Mouse (Mus musculus) liver, postnatal 0 days (tissue): ENCODE measurements around the gene Ccdc171. TPM values are rescaled to one million over a fixed set of nuclear protein-coding genes. Genes with fewer than 3 reads are reported as not detected.
"Not testable (repeated sequence)": the region's sequence is repeated elsewhere in the genome, so short reads cannot be mapped to it uniquely, and the experiment has no call there.

Source experiments
- ATAC-seq: fragments of 200-750 bp; cut with Nextera tagmentation; 2 replicates; pipeline ENCODE4 v1.8.0; 2017; ENCODE audit warnings: mild to moderate bottlenecking, moderate library complexity
- DNase-seq: peaks from one replicate; pipeline ENCODE4 v3.0.0-alpha.2; 2016
- H3K27ac ChIP-seq: fragments of 300-500 bp; sonication (generic); 2 replicates; pipeline ENCODE4 v1.5.1; 2014; ENCODE audit warnings: antibody characterized with exemption, moderate library complexity, mild to moderate bottlenecking, low read depth
- H3K27me3 ChIP-seq: fragments of 300-500 bp; sonication (generic); 2 replicates; pipeline ENCODE4 v1.6.1; 2014; ENCODE audit warnings: low read length, control low read depth, mixed read lengths; ENCODE audit not compliant: insufficient read depth
- H3K36me3 ChIP-seq: fragments of 300-500 bp; sonication (generic); replicated peaks from 2 replicates; pipeline ENCODE4 v1.6.1; 2014; ENCODE audit warnings: mild to moderate bottlenecking, control low read depth, low read length, moderate library complexity, mixed read lengths; ENCODE audit not compliant: insufficient read depth
- H3K4me1 ChIP-seq: fragments of 300-500 bp; sonication (generic); 2 replicates; pipeline ENCODE4 v1.6.1; 2014; ENCODE audit warnings: antibody characterized with exemption, mild to moderate bottlenecking, control low read depth; ENCODE audit not compliant: insufficient read depth
- H3K4me2 ChIP-seq: fragments of 300-500 bp; sonication (generic); 2 replicates; pipeline ENCODE4 v1.6.1; 2014; ENCODE audit warnings: low read depth, mild to moderate bottlenecking, low read length, moderate library complexity, mixed read lengths
- H3K4me3 ChIP-seq: fragments of 300-500 bp; sonication (generic); 2 replicates; pipeline ENCODE4 v1.5.1; 2014; ENCODE audit warnings: low read depth, low read length
- H3K9ac ChIP-seq: fragments of 300-500 bp; sonication (generic); replicated peaks from 2 replicates; pipeline ENCODE4 v1.6.1; 2014; ENCODE audit warnings: mild to moderate bottlenecking, moderate library complexity
- H3K9me3 ChIP-seq: fragments of 300-500 bp; sonication (generic); 2 replicates; pipeline ENCODE4 v1.6.1; 2016; ENCODE audit warnings: mild to moderate bottlenecking, control low read depth, low read length, mixed read lengths
- CTCF ChIP-seq: sonication (generic); IDR thresholded peaks from 2 replicates; pipeline ENCODE4 v1.5.1; 2016; ENCODE audit warnings: antibody characterized with exemption, low read depth
- EP300 ChIP-seq: IDR thresholded peaks from 2 replicates; pipeline ENCODE4 v1.6.1; 2016; ENCODE audit warnings: antibody characterized with exemption, low read depth, mild to moderate bottlenecking
- WGBS: fragments of 180-500 bp; shearing (Covaris S2); extraction: QIAGEN DNeasy Blood & Tissue Kit; methylation state at CpG from one replicate; pipeline ENCODE4 v1.1.7; 2014; ENCODE audit not compliant: insufficient replicate concordance; 5-methylcytosine and 5-hydroxymethylcytosine counted together
- polyA plus RNA-seq: library from polyadenylated mRNA; unstranded; fragments of >200 nt; fragmentation: Nextera tagmentation; extraction: Ambion mirVana; gene quantifications from 2 replicates; pipeline ENCODE4 v1.2.1, GENCODE M21; 2015

Ccdc171 gene
- polyA plus RNA-seq, 1 experiment from 2014 or later, result 0.60 TPM

DNA sequence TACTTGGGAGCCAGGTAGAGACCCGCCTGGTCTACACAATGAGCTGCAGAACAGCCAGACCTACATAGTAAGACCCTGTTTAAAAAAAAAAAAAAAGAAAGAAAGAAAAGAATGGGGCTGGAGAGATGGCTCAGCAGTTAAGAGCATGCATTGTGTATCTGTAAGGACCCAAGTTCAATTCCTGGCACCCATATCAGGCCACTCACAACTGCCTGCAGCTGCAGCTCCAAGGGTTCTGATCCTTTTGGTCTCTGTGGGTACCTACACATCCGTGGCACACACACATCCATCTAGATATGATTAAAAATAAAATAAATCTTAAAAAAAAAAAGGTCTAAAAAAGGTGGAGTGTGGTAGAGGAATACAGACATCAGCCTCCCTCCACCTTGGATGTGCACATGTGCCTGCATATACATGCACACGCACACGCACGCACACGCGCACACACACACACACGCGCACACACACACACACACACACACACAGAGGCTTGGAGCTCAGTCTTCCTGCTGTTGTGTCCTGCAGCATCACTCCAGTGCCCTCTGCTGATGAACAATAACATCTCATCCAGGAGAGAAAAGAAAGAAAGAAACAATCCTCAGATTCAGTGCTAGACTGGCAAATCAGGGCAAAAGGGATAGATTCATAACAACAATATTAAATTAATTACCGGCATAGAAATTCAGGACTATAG, 10.2 kb upstream of the Ccdc171 start:
- Histone ChIP-seq H3K4me3 (no peak overlapping the region), H3K27me3 (no peaks in the 10 kb centered on the region), H3K36me3 (no peaks in the 10 kb centered on the region), H3K9ac (no peak overlapping the region), H3K4me2 (no peak overlapping the region), H3K27ac (no peak overlapping the region), H3K4me1 (no peaks in the 10 kb centered on the region), H3K9me3 (no peaks in the 10 kb centered on the region)
- TF ChIP-seq EP300, result no peak
- peak; percentile 50 for TF ChIP-seq CTCF
- DNase-seq (no peak), ATAC-seq (no peak)
- 86% methylated on average over 10 of the region's 10 CpGs for WGBS

DNA sequence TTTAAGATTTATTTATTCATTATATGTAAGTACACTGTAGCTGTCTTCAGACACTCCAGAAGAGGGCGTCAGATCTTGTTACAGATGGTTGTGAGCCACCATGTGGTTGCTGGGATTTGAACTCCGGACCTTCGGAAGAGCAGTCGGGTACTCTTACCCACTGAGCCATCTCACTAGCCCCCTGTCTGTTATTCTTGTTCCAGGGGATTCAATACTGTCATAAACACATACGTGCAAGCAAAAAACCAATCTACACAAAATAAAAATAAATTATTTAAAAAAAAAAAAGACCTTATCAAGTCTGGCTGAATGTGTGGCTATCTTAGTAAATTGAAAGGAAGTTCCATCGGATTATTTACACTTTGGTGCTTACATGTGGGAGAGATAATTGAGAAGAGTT, 9.2 kb upstream of the Ccdc171 start:
- not testable (repeated sequence) for H3K36me3 ChIP-seq, H3K4me3 ChIP-seq, H3K4me2 ChIP-seq, H3K9me3 ChIP-seq, H3K27ac ChIP-seq, H3K4me1 ChIP-seq, H3K9ac ChIP-seq, ATAC-seq, H3K27me3 ChIP-seq, DNase-seq
- 87% methylated on average over 5 of the region's 6 CpGs for WGBS

DNA sequence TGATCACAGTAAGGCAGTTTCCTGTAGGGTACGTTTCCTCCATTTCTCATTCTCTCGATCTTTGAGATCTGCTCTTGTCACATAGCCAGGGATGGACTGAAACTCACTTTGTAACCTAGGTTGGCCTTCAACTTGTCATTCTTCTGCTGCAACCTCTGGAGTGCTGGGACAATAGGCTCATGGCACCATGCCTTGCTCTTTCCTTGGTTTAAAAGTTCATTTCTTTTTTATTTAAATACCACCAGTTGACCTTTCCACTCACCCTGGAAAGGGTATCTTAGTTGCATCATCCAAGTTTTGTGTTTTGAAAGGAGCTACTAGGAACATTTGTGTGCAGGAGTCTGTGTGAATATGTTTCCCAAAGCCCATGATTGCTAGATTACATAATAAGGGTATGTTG, 6.2 kb upstream of the Ccdc171 start:
- Histone ChIP-seq H3K4me3 (no peak overlapping the region), H3K4me2 (no peak overlapping the region), H3K4me1 (no peaks in the 10 kb centered on the region; the same call in 1 of the 2 replicates), H3K9ac (no peak overlapping the region), H3K9me3 (no peaks in the 10 kb centered on the region), H3K36me3 (no peaks in the 10 kb centered on the region), H3K27ac (no peak overlapping the region), H3K27me3 (no peaks in the 10 kb centered on the region)
- TF ChIP-seq EP300 (no peak), CTCF (no peak)
- DNase-seq (no peak), ATAC-seq (no peak)
- WGBS, result 63% methylated on average over 2 of the region's 2 CpGs

DNA sequence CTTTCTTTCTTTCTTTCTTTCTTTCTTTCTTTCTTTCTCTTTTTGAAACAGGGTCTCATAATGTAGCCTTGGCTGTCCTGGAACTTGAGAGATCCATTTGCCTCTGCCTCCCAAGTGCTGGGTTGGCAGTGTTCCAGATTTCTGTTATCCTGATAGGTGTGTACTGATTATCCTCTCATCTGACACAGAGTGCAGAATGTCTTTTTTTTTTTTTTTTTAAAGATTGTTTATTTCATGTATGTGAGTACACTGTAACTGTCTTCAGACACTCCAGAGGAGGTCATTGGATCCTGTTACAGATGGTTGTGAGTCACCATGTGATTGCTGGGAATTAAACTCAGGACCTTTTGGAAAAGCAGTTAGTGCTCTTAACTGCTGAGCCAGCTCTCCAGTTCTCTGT, 5.5 kb upstream of the Ccdc171 start:
- H3K9ac ChIP-seq, result no peak overlapping the region
- no peak for TF ChIP-seq CTCF
- TF ChIP-seq EP300, result no peak
- DNase-seq (no peak), ATAC-seq (no peak)
- no peaks in the 10 kb centered on the region for H3K9me3 ChIP-seq
- H3K4me3 ChIP-seq, result no peak overlapping the region
- no peak overlapping the region for H3K4me2 ChIP-seq
- no peaks in the 10 kb centered on the region for H3K36me3 ChIP-seq
- H3K27me3 ChIP-seq, result no peaks in the 10 kb centered on the region
- peaks cover 4% of the 10 kb centered on the region; the same call in 1 of the 2 replicates for H3K4me1 ChIP-seq
- no peak overlapping the region for H3K27ac ChIP-seq

DNA sequence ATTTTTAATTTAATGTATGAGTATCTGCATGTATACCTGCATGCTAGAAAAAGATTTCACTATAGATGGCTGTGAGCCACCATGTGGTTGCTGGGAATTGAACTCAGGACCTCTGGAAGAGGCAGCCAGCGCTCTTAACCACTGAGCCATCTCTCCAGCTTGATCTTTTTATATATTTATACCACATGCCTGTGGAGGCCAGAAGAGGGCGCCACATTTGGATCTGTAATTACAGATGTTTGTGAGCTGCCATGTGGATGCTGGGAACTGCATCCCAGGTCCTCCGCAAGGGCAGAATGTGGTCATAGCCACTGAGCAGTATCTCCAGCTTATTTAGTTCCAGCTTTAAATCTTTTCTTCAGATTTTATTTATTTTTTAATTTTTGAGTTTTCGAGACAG, 5.0 kb upstream of the Ccdc171 start:
- H3K4me2 ChIP-seq, result no peak overlapping the region
- peaks cover 4% of the 10 kb centered on the region; the same call in 1 of the 2 replicates for H3K4me1 ChIP-seq
- no peaks in the 10 kb centered on the region for H3K27me3 ChIP-seq
- TF ChIP-seq EP300 (no peak), CTCF (peak; percentile 49)
- WGBS, result 83% methylated on average over 4 of the region's 4 CpGs
- no peak overlapping the region for H3K27ac ChIP-seq
- no peak overlapping the region for H3K9ac ChIP-seq
- no peaks in the 10 kb centered on the region for H3K36me3 ChIP-seq
- no peak overlapping the region for H3K4me3 ChIP-seq
- peak; percentile 29 for DNase-seq
- H3K9me3 ChIP-seq, result no peaks in the 10 kb centered on the region
- ATAC-seq, result no peak

DNA sequence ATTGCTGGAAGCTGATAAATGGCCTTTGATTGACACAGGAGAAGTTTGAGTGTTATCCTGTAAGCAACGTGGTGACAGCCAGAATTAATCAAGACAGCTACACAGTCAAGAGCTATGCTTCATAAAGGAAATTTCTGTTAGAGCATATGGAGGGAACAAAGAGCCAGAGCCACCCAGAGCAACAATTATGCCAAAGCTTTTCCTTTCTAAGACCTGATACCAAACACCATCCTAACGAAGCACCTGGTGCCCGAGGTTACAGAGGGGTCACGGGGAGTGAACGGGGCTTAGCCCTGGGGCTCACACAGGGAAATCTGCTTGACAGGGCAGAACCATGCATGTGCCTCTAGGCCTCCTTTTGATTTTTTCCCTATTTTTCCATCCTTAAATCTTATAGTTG, 3.3 kb upstream of the Ccdc171 start:
- Histone ChIP-seq H3K4me2 (no peak overlapping the region), H3K9ac (no peak overlapping the region), H3K9me3 (no peaks in the 10 kb centered on the region), H3K4me3 (no peak overlapping the region), H3K27me3 (no peaks in the 10 kb centered on the region), H3K4me1 (peaks cover 13% of the 10 kb centered on the region; the same call in 1 of the 2 replicates), H3K36me3 (no peaks in the 10 kb centered on the region), H3K27ac (no peak overlapping the region)
- TF ChIP-seq CTCF (no peak), EP300 (no peak)
- ATAC-seq (no peak), DNase-seq (no peak)
- WGBS, result 58% methylated on average over 5 of the region's 5 CpGs

DNA sequence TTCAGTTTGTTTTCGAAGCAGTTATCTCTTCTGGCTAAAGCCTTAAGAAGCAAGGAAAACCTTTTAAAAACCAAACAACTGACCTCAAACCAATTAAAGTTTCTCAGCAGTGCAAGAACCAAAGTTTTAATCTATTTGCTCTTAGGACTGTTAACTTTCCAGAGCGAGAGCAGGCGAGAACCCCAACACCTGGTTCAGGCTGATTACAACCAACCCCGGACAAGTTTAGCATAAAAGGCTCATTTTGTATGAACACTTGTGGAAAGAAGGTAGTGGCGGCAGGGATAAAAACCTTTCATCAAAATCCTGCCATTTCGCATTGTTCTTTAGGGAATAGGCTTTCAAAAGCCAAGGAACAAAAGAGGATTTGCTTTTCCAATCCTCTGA, 896 bp upstream of the Ccdc171 start:
- 12% methylated on average over 6 of the region's 6 CpGs for WGBS
- H3K4me3 ChIP-seq, result peak overlapping the region; percentile 71
- peak overlapping the region; percentile 95 for H3K4me2 ChIP-seq
- H3K36me3 ChIP-seq, result no peaks in the 10 kb centered on the region
- H3K27me3 ChIP-seq, result no peaks in the 10 kb centered on the region
- ATAC-seq (no peak), DNase-seq (no peak)
- peaks cover 13% of the 10 kb centered on the region; the same call in 1 of the 2 replicates for H3K4me1 ChIP-seq
- H3K9me3 ChIP-seq, result no peaks in the 10 kb centered on the region
- no peak for TF ChIP-seq CTCF
- TF ChIP-seq EP300, result 0 out of 2 replicates have a peak, but pooled peaks have one; percentile 30
- H3K27ac ChIP-seq, result peak overlapping the region; percentile 90
- peak overlapping the region; percentile 71; the same call in 1 of the 2 replicates for H3K9ac ChIP-seq
